Mouse (Mus musculus) liver, embryonic 12.5 days (tissue): ENCODE data around the gene Rapgef4. TPM values are rescaled to one million over a fixed set of nuclear protein-coding genes. Genes with fewer than 3 reads are reported as not detected.

Experiments used
- ATAC-seq: fragments of 200-750 bp; cut with Nextera tagmentation; 2 replicates; pipeline ENCODE4 v1.8.0; 2017; ENCODE audit warnings: moderate number of reproducible peaks, mild to moderate bottlenecking, moderate library complexity
- H3K27ac ChIP-seq: fragments of 300-500 bp; sonication (generic); 2 replicates; pipeline ENCODE4 v1.5.1; 2016; ENCODE audit warnings: mild to moderate bottlenecking
- H3K27me3 ChIP-seq: fragments of 300-500 bp; sonication (generic); replicated peaks from 2 replicates; pipeline ENCODE4 v1.6.1; 2016; ENCODE audit warnings: mild to moderate bottlenecking, moderate library complexity
- H3K36me3 ChIP-seq: fragments of 300-500 bp; sonication (generic); 2 replicates; pipeline ENCODE4 v1.6.1; 2016; ENCODE audit warnings: mild to moderate bottlenecking, moderate library complexity
- H3K4me1 ChIP-seq: fragments of 300-500 bp; sonication (generic); 2 replicates; pipeline ENCODE4 v1.6.1; 2016
- H3K4me2 ChIP-seq: fragments of 300-500 bp; sonication (generic); 2 replicates; pipeline ENCODE4 v1.6.1; 2016; ENCODE audit warnings: mild to moderate bottlenecking, moderate library complexity
- H3K4me3 ChIP-seq: fragments of 300-500 bp; sonication (generic); 2 replicates; pipeline ENCODE4 v1.5.1; 2016; ENCODE audit warnings: mild to moderate bottlenecking, moderate library complexity
- H3K9ac ChIP-seq: fragments of 300-500 bp; sonication (generic); 2 replicates; pipeline ENCODE4 v1.6.1; 2016; ENCODE audit warnings: mild to moderate bottlenecking, moderate library complexity
- H3K9me3 ChIP-seq: fragments of 300-500 bp; sonication (generic); replicated peaks from 2 replicates; pipeline ENCODE4 v1.6.1; 2016; ENCODE audit warnings: mild to moderate bottlenecking, moderate library complexity
- WGBS: fragments of 180-500 bp; shearing (Covaris S2); methylation state at CpG from one replicate; pipeline ENCODE4 v1.1.7; 2016; ENCODE audit not compliant: insufficient replicate concordance; 5-methylcytosine and 5-hydroxymethylcytosine counted together
- polyA plus RNA-seq: library from polyadenylated mRNA; unstranded; fragments of >200 nt; fragmentation: Nextera tagmentation; extraction: Ambion mirVana; gene quantifications from 2 replicates; pipeline ENCODE4 v1.2.1, GENCODE M21; 2016

The Rapgef4 gene
- polyA plus RNA-seq, 1 experiment from 2014 or later = 3.6 TPM

DNA sequence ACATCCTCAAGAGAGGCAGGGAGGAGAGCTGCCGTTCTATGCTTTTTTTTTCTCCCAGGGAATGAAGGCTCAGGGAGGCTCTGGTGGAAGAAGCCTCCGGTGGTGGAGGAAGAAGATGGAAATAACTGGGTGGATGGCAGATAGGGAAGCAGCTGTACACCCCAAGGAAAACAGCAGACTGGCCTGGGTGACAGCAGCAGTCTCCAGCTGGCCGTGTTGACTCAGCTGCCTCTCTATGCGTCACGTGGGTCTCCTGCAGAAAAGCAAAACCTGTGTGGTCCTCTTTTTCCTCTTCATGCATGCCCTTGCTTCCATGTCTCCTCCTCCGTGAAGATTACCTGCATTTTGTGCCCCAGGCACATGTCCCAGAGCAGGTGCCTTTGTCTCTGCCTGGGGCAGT is 7.5 kb downstream of the Rapgef4 start:
- Histone ChIP-seq H3K4me1 (0 out of 2 replicates have a peak, but pooled peaks cover 3% of the 10 kb centered on the region), H3K9ac (no peak overlapping the region), H3K27me3 (no peaks in the 10 kb centered on the region; the same call in 1 of the 2 replicates), H3K4me3 (no peak overlapping the region), H3K36me3 (no peaks in the 10 kb centered on the region), H3K9me3 (no peaks in the 10 kb centered on the region), H3K4me2 (no peak overlapping the region), H3K27ac (no peak overlapping the region)
- no peak for ATAC-seq
- 55% methylated on average over 6 of the region's 6 CpGs for WGBS

DNA sequence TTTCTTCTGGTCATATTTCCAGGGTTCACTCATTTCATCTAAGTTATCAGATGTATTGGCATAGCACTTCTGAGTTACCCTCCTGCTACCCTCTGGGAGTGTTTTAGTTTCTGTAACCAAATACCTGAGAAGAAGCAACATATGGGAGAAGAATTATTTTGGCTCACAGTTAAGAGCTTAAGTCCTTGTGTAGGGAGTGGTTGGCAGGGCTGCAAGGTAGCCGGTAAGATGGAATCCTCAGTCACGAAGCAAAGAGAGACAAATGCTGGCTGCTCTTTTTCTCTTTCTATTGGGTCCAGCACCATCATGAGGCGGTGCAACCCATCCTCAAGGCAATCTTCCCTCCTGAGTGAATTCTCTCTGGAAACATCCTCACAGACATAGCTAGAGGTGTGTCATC is 11.1 kb downstream of the Rapgef4 start:
- H3K4me1 ChIP-seq = no peaks in the 10 kb centered on the region
- H3K4me3 ChIP-seq = no peak overlapping the region
- H3K9me3 ChIP-seq = peaks cover 4% of the 10 kb centered on the region; the same call in 1 of the 2 replicates
- H3K9ac ChIP-seq = no peak overlapping the region
- 68% methylated on average over 3 of the region's 3 CpGs for WGBS
- H3K27ac ChIP-seq = no peak overlapping the region
- no peaks in the 10 kb centered on the region for H3K36me3 ChIP-seq
- ATAC-seq = no peak
- H3K27me3 ChIP-seq = no peaks in the 10 kb centered on the region; the same call in 1 of the 2 replicates
- H3K4me2 ChIP-seq = no peak overlapping the region

DNA sequence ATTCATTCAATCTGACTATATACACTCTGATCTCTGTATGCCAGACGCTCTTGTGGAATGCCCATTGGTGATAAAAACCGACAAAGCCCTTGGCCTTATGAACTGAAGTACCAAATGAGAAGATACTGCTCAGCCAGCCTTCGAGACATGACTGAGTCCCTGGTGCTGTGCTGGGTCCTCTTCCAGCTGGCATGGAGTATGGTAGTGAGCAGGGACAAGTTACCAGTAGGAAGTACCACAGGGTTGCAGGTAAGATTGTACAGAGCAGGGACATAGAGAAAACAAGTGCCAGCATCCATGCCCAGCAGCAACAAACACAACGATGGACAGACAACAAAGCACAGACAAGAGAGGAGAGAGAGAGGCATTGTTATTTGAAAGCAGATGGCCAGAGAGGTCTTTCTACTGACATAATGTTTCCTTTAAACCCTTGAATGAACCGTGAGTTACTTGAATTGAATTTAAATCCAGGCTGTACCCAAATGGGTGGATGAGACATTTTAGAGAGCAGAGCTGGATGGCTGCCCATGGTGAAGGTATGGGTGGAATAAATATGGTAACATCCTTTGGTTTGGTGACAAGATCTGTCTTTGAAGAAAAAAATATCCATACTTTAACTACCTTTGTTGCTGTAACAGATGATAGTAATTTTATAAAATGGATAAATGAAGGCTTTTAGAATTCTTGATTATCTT is 12.8 kb downstream of the Rapgef4 start:
- H3K4me2 ChIP-seq = no peak overlapping the region
- no peak overlapping the region for H3K27ac ChIP-seq
- peaks cover 4% of the 10 kb centered on the region; the same call in 1 of the 2 replicates for H3K9me3 ChIP-seq
- no peaks in the 10 kb centered on the region for H3K4me1 ChIP-seq
- H3K4me3 ChIP-seq = no peak overlapping the region
- no peaks in the 10 kb centered on the region for H3K36me3 ChIP-seq
- 66% methylated on average over 5 of the region's 5 CpGs for WGBS
- no peak overlapping the region for H3K9ac ChIP-seq
- ATAC-seq = no peak
- H3K27me3 ChIP-seq = no peaks in the 10 kb centered on the region

DNA sequence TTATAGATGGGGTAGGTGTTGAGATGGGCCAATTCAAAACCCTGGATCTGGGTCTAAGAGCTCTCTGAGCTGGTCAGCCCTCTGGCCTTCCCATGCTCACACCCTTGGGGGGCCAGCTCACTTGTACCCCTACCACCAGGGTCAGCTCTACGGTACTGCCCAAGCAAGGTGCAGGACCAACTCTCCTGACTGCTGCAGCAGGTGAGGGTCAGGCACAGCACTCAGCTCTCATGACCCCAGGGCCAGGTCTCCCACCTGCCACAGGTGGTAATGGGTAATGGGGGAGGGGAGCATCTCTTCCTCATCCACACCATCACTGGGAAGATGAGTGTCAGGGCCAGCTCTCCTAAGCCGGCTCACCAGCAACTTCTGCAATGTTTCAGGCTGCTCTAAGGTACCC is 17.5 kb downstream of the Rapgef4 start:
- H3K4me2 ChIP-seq = no peak overlapping the region
- H3K9ac ChIP-seq = no peak overlapping the region
- H3K9me3 ChIP-seq = peaks cover 4% of the 10 kb centered on the region; the same call in 1 of the 2 replicates
- no peak for ATAC-seq
- 71% methylated on average over 2 of the region's 2 CpGs for WGBS
- H3K4me1 ChIP-seq = no peaks in the 10 kb centered on the region
- no peaks in the 10 kb centered on the region for H3K27me3 ChIP-seq
- H3K27ac ChIP-seq = no peak overlapping the region
- no peak overlapping the region for H3K4me3 ChIP-seq
- no peaks in the 10 kb centered on the region for H3K36me3 ChIP-seq

DNA sequence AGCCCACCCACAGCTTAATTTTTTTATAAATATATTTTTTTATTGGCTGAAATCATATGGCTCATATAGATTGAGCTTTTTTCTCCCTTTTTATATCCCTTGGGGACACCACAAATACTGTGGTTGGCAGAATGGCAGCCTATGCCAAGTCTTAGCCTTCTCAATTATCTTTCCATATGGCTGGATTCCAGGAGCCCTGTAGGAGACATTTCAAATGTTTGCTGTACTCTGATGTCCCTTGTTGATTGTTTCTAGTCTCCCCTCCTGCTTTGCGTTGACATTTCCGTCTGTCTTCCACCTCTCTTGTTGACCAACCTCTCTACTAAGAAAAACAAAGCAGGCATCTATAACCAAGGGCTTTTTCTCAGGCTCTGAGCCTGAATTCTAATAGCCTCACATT is 19.1 kb downstream of the Rapgef4 start:
- Histone ChIP-seq H3K4me2 (no peak overlapping the region), H3K4me1 (no peaks in the 10 kb centered on the region), H3K9me3 (no peaks in the 10 kb centered on the region), H3K27ac (no peak overlapping the region), H3K4me3 (no peak overlapping the region), H3K9ac (no peak overlapping the region), H3K36me3 (no peaks in the 10 kb centered on the region), H3K27me3 (no peaks in the 10 kb centered on the region)
- WGBS = 74% methylated on average over 2 of the region's 2 CpGs
- ATAC-seq = no peak

DNA sequence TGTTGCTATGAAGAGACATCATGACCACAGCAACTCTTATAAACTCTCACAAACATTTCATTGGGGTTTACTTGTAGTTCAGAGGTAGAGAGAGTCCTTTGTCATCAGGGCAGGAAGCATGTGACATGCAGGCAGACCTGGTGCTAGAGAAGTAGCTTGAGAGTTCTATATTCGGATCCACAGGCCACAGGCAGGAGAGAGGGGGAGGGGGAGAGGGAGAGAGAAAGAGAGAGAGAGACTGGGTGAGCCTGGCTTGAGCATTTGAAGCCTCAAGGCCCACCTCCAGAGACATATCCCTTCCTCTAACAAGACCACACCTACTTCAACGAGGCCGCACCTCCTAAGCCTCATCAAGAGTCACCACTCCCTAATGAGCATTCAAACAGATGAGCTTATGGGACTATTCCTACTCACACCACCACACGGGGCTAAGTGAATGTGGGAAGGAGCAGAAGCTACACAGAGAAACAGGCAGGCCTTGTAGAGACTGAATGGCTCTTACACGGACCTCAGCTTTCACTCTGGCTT is 21.9 kb downstream of the Rapgef4 start:
- ATAC-seq = 0 out of 2 replicates have a peak, but pooled peaks have one; percentile 32
- no peak overlapping the region for H3K9ac ChIP-seq
- no peak overlapping the region for H3K4me2 ChIP-seq
- H3K36me3 ChIP-seq = no peaks in the 10 kb centered on the region
- no peaks in the 10 kb centered on the region for H3K27me3 ChIP-seq
- H3K27ac ChIP-seq = no peak overlapping the region
- no peak overlapping the region for H3K4me3 ChIP-seq
- no peaks in the 10 kb centered on the region for H3K9me3 ChIP-seq
- H3K4me1 ChIP-seq = no peaks in the 10 kb centered on the region
- WGBS = 52% methylated on average over 5 of the region's 5 CpGs

DNA sequence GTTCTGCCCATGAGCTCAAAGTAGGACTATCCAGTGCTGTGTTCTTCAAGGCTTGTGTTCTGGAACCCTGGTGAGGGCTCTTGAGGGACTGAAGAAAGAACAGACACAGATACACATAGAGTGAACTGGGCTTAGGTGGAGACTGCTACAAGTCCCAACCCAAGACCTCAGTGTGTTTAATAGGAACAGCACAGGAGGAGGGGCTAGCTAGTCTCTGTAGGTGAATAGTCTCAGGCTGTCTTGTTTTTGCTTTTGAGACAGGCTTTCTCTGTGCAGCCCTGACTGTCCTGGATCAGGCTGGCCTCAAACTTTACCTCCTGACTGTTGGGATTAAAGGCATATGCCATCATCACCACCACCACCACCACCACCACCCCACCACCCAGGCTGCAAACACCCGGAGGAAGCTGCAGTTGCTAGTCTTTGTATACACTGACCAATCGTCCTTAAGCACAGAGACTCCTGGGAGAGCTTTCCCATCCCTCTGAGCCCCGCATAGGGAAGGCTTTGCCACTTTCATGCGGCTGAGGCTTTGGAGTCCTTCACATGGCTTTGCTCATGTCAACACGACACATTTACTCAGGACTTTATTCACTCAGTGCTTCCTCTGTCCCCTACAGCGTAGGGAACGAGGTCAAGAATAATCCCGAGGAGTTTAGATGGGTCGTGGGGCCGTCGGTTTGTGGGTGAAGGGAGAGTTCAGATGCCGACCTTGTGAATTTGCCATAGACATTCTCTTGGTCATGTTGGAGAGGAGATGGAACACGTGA is 22.9 kb downstream of the Rapgef4 start:
- 70% methylated on average over 13 of the region's 13 CpGs for WGBS
- H3K27ac ChIP-seq = no peak overlapping the region
- no peak overlapping the region for H3K4me3 ChIP-seq
- H3K27me3 ChIP-seq = no peaks in the 10 kb centered on the region
- H3K4me1 ChIP-seq = no peaks in the 10 kb centered on the region
- H3K36me3 ChIP-seq = no peaks in the 10 kb centered on the region
- H3K9me3 ChIP-seq = no peaks in the 10 kb centered on the region
- no peak for ATAC-seq
- no peak overlapping the region for H3K4me2 ChIP-seq
- H3K9ac ChIP-seq = no peak overlapping the region

DNA sequence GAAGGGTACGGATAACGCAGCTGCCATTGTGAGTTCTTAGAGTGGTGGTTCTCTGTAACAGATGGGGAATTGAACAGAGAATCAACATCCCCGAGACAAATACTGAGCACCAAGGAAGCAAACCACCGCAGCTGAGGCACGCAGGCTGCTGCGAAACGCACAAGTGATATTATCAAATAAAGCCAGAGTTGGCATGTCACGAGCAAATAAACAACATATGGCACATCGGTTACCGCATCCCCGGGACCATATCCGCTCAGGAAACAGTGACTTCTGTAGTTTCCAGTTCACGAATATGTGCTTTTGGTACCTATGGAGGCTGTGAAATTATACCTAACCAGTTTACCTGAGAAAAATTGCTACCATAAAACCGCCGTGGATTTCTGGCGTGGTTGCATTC is 24.0 kb downstream of the Rapgef4 start:
- no peak overlapping the region for H3K4me3 ChIP-seq
- no peaks in the 10 kb centered on the region for H3K27me3 ChIP-seq
- WGBS = 78% methylated on average over 16 of the region's 16 CpGs
- ATAC-seq = no peak
- H3K9ac ChIP-seq = no peak overlapping the region
- H3K9me3 ChIP-seq = no peaks in the 10 kb centered on the region
- H3K4me2 ChIP-seq = no peak overlapping the region
- H3K4me1 ChIP-seq = no peaks in the 10 kb centered on the region
- H3K36me3 ChIP-seq = no peaks in the 10 kb centered on the region
- no peak overlapping the region for H3K27ac ChIP-seq

DNA sequence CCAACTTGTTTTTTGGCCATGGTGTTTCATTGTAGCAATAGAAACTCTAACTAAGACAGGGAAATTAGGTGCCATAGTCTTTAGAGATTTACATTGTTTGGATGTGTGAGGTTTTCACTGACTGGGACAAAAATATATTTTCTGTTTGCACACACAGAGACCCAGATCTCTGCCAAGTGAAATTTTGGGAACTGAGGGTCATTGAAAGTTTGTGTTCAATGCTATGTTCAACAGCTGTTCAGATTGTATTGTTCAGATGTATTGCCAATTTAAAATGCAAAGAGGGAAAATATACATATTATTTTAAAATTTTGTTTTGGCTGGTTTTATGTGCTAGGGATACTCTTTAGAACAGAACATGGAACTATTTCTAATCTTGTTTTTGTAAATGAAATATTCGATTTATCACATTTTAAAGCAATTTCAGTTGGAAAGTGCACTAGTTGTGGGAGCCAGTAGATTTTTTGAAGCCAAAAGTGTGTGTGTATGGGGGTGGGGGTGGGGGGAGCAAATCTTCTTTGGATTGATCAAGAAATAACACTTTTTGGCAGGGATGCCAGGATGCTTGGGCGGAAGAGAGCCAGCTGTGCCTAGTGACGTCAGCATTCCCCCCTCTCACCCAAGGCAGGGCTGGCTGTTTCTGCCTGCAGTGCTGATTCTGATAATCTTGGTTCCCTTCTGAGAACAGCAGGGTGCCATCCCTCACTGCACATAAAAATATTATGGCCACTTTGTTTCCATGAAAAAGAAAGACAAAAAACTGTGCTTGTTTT is 28.6 kb downstream of the Rapgef4 start:
- Histone ChIP-seq H3K36me3 (no peaks in the 10 kb centered on the region), H3K9ac (no peak overlapping the region), H3K27me3 (no peaks in the 10 kb centered on the region), H3K9me3 (no peaks in the 10 kb centered on the region), H3K4me3 (no peak overlapping the region), H3K27ac (no peak overlapping the region), H3K4me2 (no peak overlapping the region), H3K4me1 (no peaks in the 10 kb centered on the region)
- WGBS = 62% methylated on average over 3 of the region's 3 CpGs
- ATAC-seq = no peak

DNA sequence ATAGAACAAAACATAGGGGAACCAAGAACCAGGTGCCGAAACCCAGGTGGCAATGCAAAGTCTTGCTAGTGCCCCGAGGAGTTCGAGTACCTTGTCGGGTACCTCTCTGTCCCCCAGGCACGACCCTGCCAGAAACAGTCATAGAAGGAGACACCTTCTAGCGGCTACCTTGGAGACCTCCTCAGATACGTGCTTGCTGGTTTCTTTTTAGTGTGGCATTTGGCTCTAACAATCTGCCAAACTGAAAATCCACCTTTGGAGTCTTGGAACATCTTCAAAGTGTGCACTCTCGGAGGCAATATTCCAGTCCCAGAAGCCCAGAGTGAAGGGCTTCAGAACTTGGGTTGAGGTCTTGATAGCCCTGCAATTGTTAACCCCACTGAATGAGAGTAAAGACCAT is 34.3 kb downstream of the Rapgef4 start:
- no peak overlapping the region for H3K4me3 ChIP-seq
- H3K36me3 ChIP-seq = no peaks in the 10 kb centered on the region
- H3K9ac ChIP-seq = no peak overlapping the region
- no peak overlapping the region for H3K4me2 ChIP-seq
- no peaks in the 10 kb centered on the region for H3K27me3 ChIP-seq
- WGBS = 65% methylated on average over 8 of the region's 8 CpGs
- no peaks in the 10 kb centered on the region for H3K9me3 ChIP-seq
- no peaks in the 10 kb centered on the region for H3K4me1 ChIP-seq
- no peak overlapping the region for H3K27ac ChIP-seq
- ATAC-seq = no peak

DNA sequence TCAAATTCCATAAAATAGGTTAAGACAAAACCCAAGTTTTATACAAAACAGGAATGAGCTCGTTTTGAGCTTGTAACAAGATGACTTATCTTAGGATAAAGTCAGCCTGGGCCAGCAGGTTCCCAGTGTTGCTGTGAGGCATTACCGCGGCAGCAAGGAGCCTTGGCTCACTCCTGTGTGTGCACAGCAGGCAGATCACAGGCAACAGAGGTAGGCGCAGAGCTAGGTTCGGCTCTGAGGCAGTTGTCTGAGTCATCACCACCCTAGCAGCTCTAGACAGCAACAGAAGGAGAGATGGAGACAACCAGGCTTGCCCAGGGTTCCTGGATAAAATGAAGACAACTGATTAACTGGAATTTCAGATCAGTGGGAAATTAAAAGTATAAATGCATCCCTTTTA is 35.0 kb downstream of the Rapgef4 start:
- H3K27ac ChIP-seq = no peak overlapping the region
- no peak overlapping the region for H3K9ac ChIP-seq
- H3K27me3 ChIP-seq = no peaks in the 10 kb centered on the region
- WGBS = 39% methylated on average over 5 of the region's 5 CpGs
- H3K4me2 ChIP-seq = no peak overlapping the region
- no peaks in the 10 kb centered on the region for H3K4me1 ChIP-seq
- no peaks in the 10 kb centered on the region for H3K9me3 ChIP-seq
- no peaks in the 10 kb centered on the region for H3K36me3 ChIP-seq
- no peak overlapping the region for H3K4me3 ChIP-seq
- no peak for ATAC-seq

DNA sequence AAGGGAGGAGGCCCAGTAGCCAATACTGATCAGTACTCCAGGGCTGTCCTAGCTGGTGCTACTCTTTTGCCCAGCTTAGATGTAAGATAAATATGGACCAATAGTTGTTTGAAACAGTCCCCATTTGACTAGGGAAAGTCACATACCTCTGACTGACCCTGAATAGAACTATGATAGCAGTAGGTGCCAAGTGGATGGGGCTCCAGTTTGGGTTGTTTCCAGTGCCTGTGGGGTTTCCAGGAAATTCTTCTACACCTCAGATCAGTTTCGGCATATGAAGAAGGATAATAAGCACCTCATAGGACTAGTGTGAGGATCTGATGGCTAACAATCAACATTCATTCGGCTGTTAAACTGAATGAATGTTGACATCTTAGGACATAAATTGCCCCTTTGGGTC is 36.1 kb downstream of the Rapgef4 start:
- Histone ChIP-seq H3K9me3 (no peaks in the 10 kb centered on the region), H3K27me3 (no peaks in the 10 kb centered on the region), H3K27ac (no peak overlapping the region), H3K4me2 (no peak overlapping the region), H3K9ac (no peak overlapping the region), H3K36me3 (no peaks in the 10 kb centered on the region), H3K4me3 (no peak overlapping the region), H3K4me1 (no peaks in the 10 kb centered on the region)
- WGBS = 73% methylated on average over 2 of the region's 2 CpGs
- no peak for ATAC-seq
